Mouse (Mus musculus): ENCODE results near the gene Lctl. TPM values are rescaled to one million over a fixed set of nuclear protein-coding genes. Genes with fewer than 3 reads are reported as not detected.

Lctl gene
- polyA plus RNA-seq, 1 experiment from 2014 or later = not detected

GRCm38 (mm10) chr9:64084231-64084630 lies 32.7 kb upstream of the Lctl start:
- peak overlapping the region; percentile 71; the same call in 1 of the 2 replicates for H3K9ac ChIP-seq (ENCODE audit: low read length)

GRCm38 (mm10) chr9:64084661-64085399 lies 32.1 kb upstream of the Lctl start:
- H3K36me3 ChIP-seq (ENCODE audit: control insufficient read depth, insufficient read depth, low read length) = no peaks in the 10 kb centered on the region
- DNase-seq (ENCODE audit: low spot score, missing footprints) = peak; percentile 94
- H3K4me3 ChIP-seq (ENCODE audit: low read depth, low read length) = peak overlapping the region; percentile 22
- WGBS = under 1% methylated on average over 49 of the region's 49 CpGs
- H3K4me1 ChIP-seq (ENCODE audit: control insufficient read depth, insufficient read depth, low read length) = peaks cover 11% of the 10 kb centered on the region
- H3K27me3 ChIP-seq (ENCODE audit: control insufficient read depth, insufficient read depth, low read length) = peaks cover 8% of the 10 kb centered on the region; the same call in 1 of the 2 replicates
- H3K9ac ChIP-seq (ENCODE audit: low read length) = peak overlapping the region; percentile 71
- no peak overlapping the region for H3K27ac ChIP-seq (ENCODE audit: low read depth, low read length)
- peak; percentile 54; the same call in 1 of the 2 replicates for ATAC-seq (ENCODE audit: low FRiP score)
- H3K4me2 ChIP-seq = peak overlapping the region; percentile 63
- H3K9me3 ChIP-seq (ENCODE audit: control insufficient read depth, low read length) = no peaks in the 10 kb centered on the region

More at GRCm38 (mm10) chr9:64084231-64084630, 32.7 kb upstream of the Lctl start:
- Histone ChIP-seq H3K9me3 (ENCODE audit: control insufficient read depth, low read length) (no peaks in the 10 kb centered on the region), H3K4me2 (peak overlapping the region; percentile 63), H3K27me3 (ENCODE audit: control insufficient read depth, insufficient read depth, low read length) (peaks cover 8% of the 10 kb centered on the region; the same call in 1 of the 2 replicates), H3K4me3 (ENCODE audit: low read depth, low read length) (peak overlapping the region; percentile 22; the same call in 1 of the 2 replicates), H3K36me3 (ENCODE audit: control insufficient read depth, insufficient read depth, low read length) (no peaks in the 10 kb centered on the region), H3K4me1 (ENCODE audit: control insufficient read depth, insufficient read depth, low read length) (peaks cover 11% of the 10 kb centered on the region), H3K27ac (ENCODE audit: low read depth, low read length) (no peak overlapping the region)
- DNase-seq (ENCODE audit: low spot score, missing footprints) = peak; percentile 85
- 42% methylated on average over 7 of the region's 7 CpGs for WGBS
- ATAC-seq (ENCODE audit: low FRiP score) = no peak

GRCm38 (mm10) chr9:64085976-64086375 lies 31.0 kb upstream of the Lctl start:
- no peaks in the 10 kb centered on the region for H3K36me3 ChIP-seq (ENCODE audit: control insufficient read depth, insufficient read depth, low read length)
- H3K4me2 ChIP-seq = no peak overlapping the region
- H3K4me1 ChIP-seq (ENCODE audit: control insufficient read depth, insufficient read depth, low read length) = peaks cover 11% of the 10 kb centered on the region
- H3K27ac ChIP-seq (ENCODE audit: low read depth, low read length) = no peak overlapping the region
- H3K9me3 ChIP-seq (ENCODE audit: control insufficient read depth, low read length) = no peaks in the 10 kb centered on the region
- ATAC-seq (ENCODE audit: low FRiP score) = no peak
- H3K4me3 ChIP-seq (ENCODE audit: low read depth, low read length) = no peak overlapping the region
- DNase-seq (ENCODE audit: low spot score, missing footprints) = no peak
- H3K27me3 ChIP-seq (ENCODE audit: control insufficient read depth, insufficient read depth, low read length) = peaks cover 8% of the 10 kb centered on the region; the same call in 1 of the 2 replicates
- 61% methylated on average over 2 of the region's 2 CpGs for WGBS
- H3K9ac ChIP-seq (ENCODE audit: low read length) = no peak overlapping the region

- H3K4me1 ChIP-seq (ENCODE audit: control insufficient read depth, insufficient read depth, low read length) = peaks cover 11% of the 10 kb centered on the region
- H3K27me3 ChIP-seq (ENCODE audit: control insufficient read depth, insufficient read depth, low read length) = peaks cover 8% of the 10 kb centered on the region; the same call in 1 of the 2 replicates
- H3K9me3 ChIP-seq (ENCODE audit: control insufficient read depth, low read length) = no peaks in the 10 kb centered on the region
- H3K4me3 ChIP-seq (ENCODE audit: low read depth, low read length) = no peak overlapping the region
- H3K4me2 ChIP-seq = no peak overlapping the region
- no peaks in the 10 kb centered on the region for H3K36me3 ChIP-seq (ENCODE audit: control insufficient read depth, insufficient read depth, low read length)
- DNase-seq (ENCODE audit: low spot score, missing footprints) (no peak), ATAC-seq (ENCODE audit: low FRiP score) (no peak)
- H3K27ac ChIP-seq (ENCODE audit: low read depth, low read length) = no peak overlapping the region
- H3K9ac ChIP-seq (ENCODE audit: low read length) = no peak overlapping the region
- 82% methylated on average over 6 of the region's 6 CpGs for WGBS
Observed at GRCm38 (mm10) chr9:64086543-64086942, 30.4 kb upstream of the Lctl start.

GRCm38 (mm10) chr9:64087461-64088235 lies 29.3 kb upstream of the Lctl start:
- no peak overlapping the region for H3K4me2 ChIP-seq
- ATAC-seq (ENCODE audit: low FRiP score) (0 out of 2 replicates have a peak, but pooled peaks have one; percentile 48), DNase-seq (ENCODE audit: low spot score, missing footprints) (peak; percentile 97)
- no peaks in the 10 kb centered on the region for H3K36me3 ChIP-seq (ENCODE audit: control insufficient read depth, insufficient read depth, low read length)
- no peak overlapping the region for H3K27ac ChIP-seq (ENCODE audit: low read depth, low read length)
- peaks cover 11% of the 10 kb centered on the region for H3K4me1 ChIP-seq (ENCODE audit: control insufficient read depth, insufficient read depth, low read length)
- H3K9ac ChIP-seq (ENCODE audit: low read length) = no peak overlapping the region
- 38% methylated on average over 5 of the region's 5 CpGs for WGBS
- no peak overlapping the region for H3K4me3 ChIP-seq (ENCODE audit: low read depth, low read length)
- peaks cover 8% of the 10 kb centered on the region; the same call in 1 of the 2 replicates for H3K27me3 ChIP-seq (ENCODE audit: control insufficient read depth, insufficient read depth, low read length)
- H3K9me3 ChIP-seq (ENCODE audit: control insufficient read depth, low read length) = no peaks in the 10 kb centered on the region

GRCm38 (mm10) chr9:64088346-64088745 lies 28.6 kb upstream of the Lctl start:
- 89% methylated on average over 7 of the region's 7 CpGs for WGBS
- Histone ChIP-seq H3K9ac (ENCODE audit: low read length) (no peak overlapping the region), H3K9me3 (ENCODE audit: control insufficient read depth, low read length) (no peaks in the 10 kb centered on the region), H3K4me2 (no peak overlapping the region), H3K27me3 (ENCODE audit: control insufficient read depth, insufficient read depth, low read length) (peaks cover 7% of the 10 kb centered on the region; the same call in 1 of the 2 replicates), H3K4me1 (ENCODE audit: control insufficient read depth, insufficient read depth, low read length) (peaks cover 11% of the 10 kb centered on the region), H3K27ac (ENCODE audit: low read depth, low read length) (no peak overlapping the region), H3K4me3 (ENCODE audit: low read depth, low read length) (no peak overlapping the region), H3K36me3 (ENCODE audit: control insufficient read depth, insufficient read depth, low read length) (no peaks in the 10 kb centered on the region)
- no peak for ATAC-seq (ENCODE audit: low FRiP score)
- no peak for DNase-seq (ENCODE audit: low spot score, missing footprints)

GRCm38 (mm10) chr9:64089004-64089403 lies 27.9 kb upstream of the Lctl start:
- Histone ChIP-seq H3K27me3 (ENCODE audit: control insufficient read depth, insufficient read depth, low read length) (peaks cover 3% of the 10 kb centered on the region; the same call in 1 of the 2 replicates), H3K4me1 (ENCODE audit: control insufficient read depth, insufficient read depth, low read length) (peaks cover 12% of the 10 kb centered on the region), H3K27ac (ENCODE audit: low read depth, low read length) (no peak overlapping the region), H3K9me3 (ENCODE audit: control insufficient read depth, low read length) (no peaks in the 10 kb centered on the region), H3K9ac (ENCODE audit: low read length) (no peak overlapping the region), H3K36me3 (ENCODE audit: control insufficient read depth, insufficient read depth, low read length) (no peaks in the 10 kb centered on the region), H3K4me3 (ENCODE audit: low read depth, low read length) (no peak overlapping the region), H3K4me2 (no peak overlapping the region)
- DNase-seq (ENCODE audit: low spot score, missing footprints) (no peak), ATAC-seq (ENCODE audit: low FRiP score) (no peak)
- 75% methylated on average over 12 of the region's 12 CpGs for WGBS

- H3K4me3 ChIP-seq (ENCODE audit: low read depth, low read length) = no peak overlapping the region
- no peak overlapping the region for H3K27ac ChIP-seq (ENCODE audit: low read depth, low read length)
- no peak overlapping the region for H3K9ac ChIP-seq (ENCODE audit: low read length)
- H3K4me2 ChIP-seq = no peak overlapping the region
- H3K27me3 ChIP-seq (ENCODE audit: control insufficient read depth, insufficient read depth, low read length) = no peaks in the 10 kb centered on the region
- ATAC-seq (ENCODE audit: low FRiP score) (0 out of 2 replicates have a peak, but pooled peaks have one; percentile 27), DNase-seq (ENCODE audit: low spot score, missing footprints) (no peak)
- no peaks in the 10 kb centered on the region for H3K36me3 ChIP-seq (ENCODE audit: control insufficient read depth, insufficient read depth, low read length)
- H3K9me3 ChIP-seq (ENCODE audit: control insufficient read depth, low read length) = no peaks in the 10 kb centered on the region
- H3K4me1 ChIP-seq (ENCODE audit: control insufficient read depth, insufficient read depth, low read length) = peaks cover 8% of the 10 kb centered on the region; the same call in 1 of the 2 replicates
- WGBS = 80% methylated on average over 11 of the region's 11 CpGs
Observed at GRCm38 (mm10) chr9:64094083-64094482, 22.9 kb upstream of the Lctl start.

- H3K4me2 ChIP-seq = no peak overlapping the region
- H3K27me3 ChIP-seq (ENCODE audit: control insufficient read depth, insufficient read depth, low read length) = no peaks in the 10 kb centered on the region
- peaks cover 8% of the 10 kb centered on the region; the same call in 1 of the 2 replicates for H3K4me1 ChIP-seq (ENCODE audit: control insufficient read depth, insufficient read depth, low read length)
- no peak for ATAC-seq (ENCODE audit: low FRiP score)
- 60% methylated on average over 4 of the region's 4 CpGs for WGBS
- no peaks in the 10 kb centered on the region for H3K36me3 ChIP-seq (ENCODE audit: control insufficient read depth, insufficient read depth, low read length)
- no peaks in the 10 kb centered on the region for H3K9me3 ChIP-seq (ENCODE audit: control insufficient read depth, low read length)
- no peak for DNase-seq (ENCODE audit: low spot score, missing footprints)
- H3K4me3 ChIP-seq (ENCODE audit: low read depth, low read length) = no peak overlapping the region
- no peak overlapping the region for H3K27ac ChIP-seq (ENCODE audit: low read depth, low read length)
- H3K9ac ChIP-seq (ENCODE audit: low read length) = no peak overlapping the region
Observed at GRCm38 (mm10) chr9:64098282-64098681, 18.7 kb upstream of the Lctl start.

Measured in midbrain, embryonic 11.5 days (tissue).